In genomic region chr5:73293458-73293827, GRCm38 (mm10) we compare ENCODE assay signal across 8 mouse cellular contexts. TPM values are rescaled to one million over a fixed set of nuclear protein-coding genes. Genes with fewer than 3 reads are reported as not detected.
A peak's percentile ranks its signal among the peaks of the same experiment; 100 is the strongest.
DNase-seq lines count a peak whose midpoint lies in the region; ATAC-seq and TF ChIP-seq lines count a peak whose summit lies in the region.

No protein-coding gene starts in this region.

- H3K27ac ChIP-seq in kidney, postnatal 0 days = peak overlapping the region; percentile 94
- 0 out of 2 replicates have a peak overlapping the region, but pooled peaks have one; percentile 15 for H3K27ac ChIP-seq in brown adipose tissue, adult 24 weeks (replicated peaks; ENCODE audit: low read depth, low read length)
- H3K27ac ChIP-seq in hindbrain, postnatal 0 days = no peak overlapping the region; the same call in 1 of the 2 replicates

- H3K9me3 ChIP-seq in kidney, postnatal 0 days (replicated peaks; ENCODE audit: low read length) = no peaks in the 10 kb centered on the region
- no peaks in the 10 kb centered on the region for H3K9me3 ChIP-seq in hindbrain, postnatal 0 days (ENCODE audit: low read length)

- H3K9ac ChIP-seq in kidney, postnatal 0 days (ENCODE audit: low read depth, low read length) = peak overlapping the region; percentile 82
- peak overlapping the region; percentile 98 for H3K9ac ChIP-seq in hindbrain, postnatal 0 days (replicated peaks; ENCODE audit: low read length)

- no peak for ATAC-seq in kidney, postnatal 0 days (replicated peaks; ENCODE audit: low FRiP score, low read depth)
- no peak for ATAC-seq in hindbrain, postnatal 0 days

- H3ac ChIP-seq in myocyte (ENCODE audit: control insufficient read depth, insufficient read length) = peak overlapping the region; percentile 55

- TF ChIP-seq POLR2A in myocyte (IDR thresholded peaks at IDR 0.05; ENCODE audit: insufficient read length, low read depth) = no peak

- peak overlapping the region; percentile 73 for H3K4me2 ChIP-seq in kidney, postnatal 0 days (ENCODE audit: low read length)
- peak overlapping the region; percentile 59 for H3K4me2 ChIP-seq in hindbrain, postnatal 0 days (ENCODE audit: low read depth, low read length)
- H3K4me2 ChIP-seq in myocyte (ENCODE audit: low read depth) = peak overlapping the region; percentile 83

- 10% methylated on average over 8 of the region's 8 CpGs for WGBS in kidney, postnatal 0 days
- 14% methylated on average over 8 of the region's 8 CpGs for WGBS in hindbrain, postnatal 0 days

- TF ChIP-seq CTCF in kidney, postnatal 0 days (IDR thresholded peaks at IDR 0.05; ENCODE audit: low read depth) = no peak
- no peak for TF ChIP-seq CTCF in hindbrain, postnatal 0 days (IDR thresholded peaks at IDR 0.05; ENCODE audit: low read depth)

- 0 out of 2 replicates have a peak, but pooled peaks cover 3% of the 10 kb centered on the region for H3K4me1 ChIP-seq in kidney, postnatal 0 days (replicated peaks; ENCODE audit: insufficient read depth, low read length)
- no peaks in the 10 kb centered on the region for H3K4me1 ChIP-seq in brown adipose tissue, adult 24 weeks (ENCODE audit: control insufficient read depth, insufficient read depth, insufficient read length, low read length)
- no peaks in the 10 kb centered on the region for H3K4me1 ChIP-seq in hindbrain, postnatal 0 days (ENCODE audit: insufficient read depth, low read length)

- peak; percentile 18 for DNase-seq in kidney, postnatal 0 days (ENCODE audit: low spot score)
- no peak for DNase-seq in kidney, postnatal 14 days
- no peak for DNase-seq in hindbrain, postnatal 0 days (ENCODE audit: low spot score)
- no peak for DNase-seq in cerebellum, adult 8-10 months
- no peak for DNase-seq in gastrocnemius, adult 8-10 months (ENCODE audit: low spot score in 2 of 2)
- no peak for DNase-seq in thymus, postnatal 10 days (ENCODE audit: low spot score in 2 of 2)

- H3K27me3 ChIP-seq in kidney, postnatal 0 days (ENCODE audit: insufficient read depth, low read length) = no peaks in the 10 kb centered on the region
- H3K27me3 ChIP-seq in hindbrain, postnatal 0 days (ENCODE audit: insufficient read depth, low read length) = no peaks in the 10 kb centered on the region
- H3K27me3 ChIP-seq in myocyte (ENCODE audit: control insufficient read depth, insufficient read depth, insufficient read length) = no peaks in the 10 kb centered on the region

- H3K4me3 ChIP-seq in kidney, postnatal 0 days (replicated peaks; ENCODE audit: low read depth, low read length) = peak overlapping the region; percentile 96
- peak overlapping the region; percentile 73 for H3K4me3 ChIP-seq in brown adipose tissue, adult 24 weeks (ENCODE audit: insufficient read depth, low read depth, low read length)
- H3K4me3 ChIP-seq in hindbrain, postnatal 0 days (ENCODE audit: low read length) = peak overlapping the region; percentile 84
- H3K4me3 ChIP-seq in myocyte = peak overlapping the region; percentile 84

- H3K79me2 ChIP-seq in myocyte (ENCODE audit: control insufficient read depth, insufficient read depth) = peaks cover 57% of the 10 kb centered on the region

- H3K36me3 ChIP-seq in kidney, postnatal 0 days (ENCODE audit: insufficient read depth, low read length) = 0 out of 2 replicates have a peak, but pooled peaks cover 16% of the 10 kb centered on the region
- H3K36me3 ChIP-seq in hindbrain, postnatal 0 days (ENCODE audit: insufficient read depth, low read length) = peaks cover 7% of the 10 kb centered on the region; the same call in 1 of the 2 replicates
- H3K36me3 ChIP-seq in myocyte (ENCODE audit: control insufficient read depth, insufficient read depth) = peaks cover 19% of the 10 kb centered on the region

TF ChIP-seq in myocyte, 11 proteins besides CTCF, POLR2A, EP300 and RAD21:
- TF ChIP-seq SRF (IDR thresholded peaks at IDR 0.05; ENCODE audit: control insufficient read depth, insufficient read length, low read depth) (no peak), REST (IDR thresholded peaks at IDR 0.05; ENCODE audit: insufficient read depth, insufficient read length) (no peak), TCF3 (IDR thresholded peaks at IDR 0.05; ENCODE audit: insufficient read length, low read depth) (no peak), E2F4 (IDR thresholded peaks at IDR 0.05; ENCODE audit: insufficient read depth) (no peak), MYOD1 (IDR thresholded peaks at IDR 0.05; ENCODE audit: control insufficient read depth in 1 of 3, insufficient read length in 2 of 3, low read depth in 2 of 3) (no peak), MAX (IDR thresholded peaks at IDR 0.05; ENCODE audit: low read depth) (no peak), MYOG (IDR thresholded peaks at IDR 0.05; ENCODE audit: control insufficient read depth in 1 of 3, insufficient read depth in 1 of 3, insufficient read length in 2 of 3, low read depth in 2 of 3) (no peak), CEBPB (IDR thresholded peaks at IDR 0.05; ENCODE audit: insufficient read depth, poor library complexity, severe bottlenecking) (no peak), POLR2AphosphoS2 (IDR thresholded peaks at IDR 0.05; ENCODE audit: insufficient read length, low read depth) (no peak), TCF12 (IDR thresholded peaks at IDR 0.05; ENCODE audit: insufficient read depth, poor library complexity, severe bottlenecking) (no peak), USF1 (IDR thresholded peaks at IDR 0.05; ENCODE audit: low read depth) (no peak)

RNA-seq across cellular contexts. Expression of gene Ociad1, which starts 0.9 kb away (rescaled TPM):
- polyA plus RNA-seq in kidney, postnatal 0 days (2015; fragmentation: Nextera tagmentation; extraction: Ambion mirVana) = 209 and 222 TPM in 2 replicates
- polyA plus RNA-seq in brown adipose tissue, adult 24 weeks (2012; ENCODE audit: insufficient read depth, insufficient read length, missing spikeins) = 384 and 403 TPM in 2 replicates
- total RNA-seq in hindbrain, postnatal 0 days (2014; rRNA removed) = 138 and 140 TPM in 2 replicates
- polyA plus RNA-seq in hindbrain, postnatal 0 days (2015; fragmentation: Nextera tagmentation; extraction: Ambion mirVana) = 386 and 401 TPM in 2 replicates
- 213 TPM for polyA plus RNA-seq in myocyte (2012; fragmentation: generic; extraction: Trizol)
- total RNA-seq in gastrocnemius, adult 8-10 months (2022) = 100 to 1,000 TPM; 134 to 158 (median 146) TPM

RNA-seq across cellular contexts. Expression of gene Fryl, which starts 37.0 kb away (rescaled TPM):
- 20.6 and 22.6 TPM in 2 replicates for polyA plus RNA-seq in kidney, postnatal 0 days (2015; fragmentation: Nextera tagmentation; extraction: Ambion mirVana)
- polyA plus RNA-seq in brown adipose tissue, adult 24 weeks (2012; ENCODE audit: insufficient read depth, insufficient read length, missing spikeins) = 9.4 and 25.3 TPM in 2 replicates
- 69.4 and 80.6 TPM in 2 replicates for total RNA-seq in hindbrain, postnatal 0 days (2014; rRNA removed)
- polyA plus RNA-seq in hindbrain, postnatal 0 days (2015; fragmentation: Nextera tagmentation; extraction: Ambion mirVana) = 20.5 and 20.8 TPM in 2 replicates
- polyA plus RNA-seq in myocyte (2012; fragmentation: generic; extraction: Trizol) = 15.3 TPM
- total RNA-seq in gastrocnemius, adult 8-10 months (2022) = 10 to 100 TPM; 17.8 to 22.5 (median 18.8) TPM

RNA-seq across cellular contexts. Expression of gene Ociad2, which starts 47.4 kb away (rescaled TPM):
- 27.4 and 28.1 TPM in 2 replicates for polyA plus RNA-seq in kidney, postnatal 0 days (2015; fragmentation: Nextera tagmentation; extraction: Ambion mirVana)
- polyA plus RNA-seq in brown adipose tissue, adult 24 weeks (2012; ENCODE audit: insufficient read depth, insufficient read length, missing spikeins) = 11.5 and 14.2 TPM in 2 replicates
- total RNA-seq in hindbrain, postnatal 0 days (2014; rRNA removed) = 7.2 and 15.7 TPM in 2 replicates
- 28.8 and 31.3 TPM in 2 replicates for polyA plus RNA-seq in hindbrain, postnatal 0 days (2015; fragmentation: Nextera tagmentation; extraction: Ambion mirVana)
- 4.1 TPM for polyA plus RNA-seq in myocyte (2012; fragmentation: generic; extraction: Trizol)
- total RNA-seq in gastrocnemius, adult 8-10 months (2022) = 10 to 100 TPM; 64.1 to 75.0 (median 65.4) TPM
